Mouse (Mus musculus) testis, postnatal 10 days (tissue): Measurements from ENCODE around the gene Slc12a3.

Experiments used
- DNase-seq: peaks from one replicate; pipeline ENCODE4 v3.0.0; 2021; ENCODE audit warnings: low spot score

Slc12a3 gene

DNA sequence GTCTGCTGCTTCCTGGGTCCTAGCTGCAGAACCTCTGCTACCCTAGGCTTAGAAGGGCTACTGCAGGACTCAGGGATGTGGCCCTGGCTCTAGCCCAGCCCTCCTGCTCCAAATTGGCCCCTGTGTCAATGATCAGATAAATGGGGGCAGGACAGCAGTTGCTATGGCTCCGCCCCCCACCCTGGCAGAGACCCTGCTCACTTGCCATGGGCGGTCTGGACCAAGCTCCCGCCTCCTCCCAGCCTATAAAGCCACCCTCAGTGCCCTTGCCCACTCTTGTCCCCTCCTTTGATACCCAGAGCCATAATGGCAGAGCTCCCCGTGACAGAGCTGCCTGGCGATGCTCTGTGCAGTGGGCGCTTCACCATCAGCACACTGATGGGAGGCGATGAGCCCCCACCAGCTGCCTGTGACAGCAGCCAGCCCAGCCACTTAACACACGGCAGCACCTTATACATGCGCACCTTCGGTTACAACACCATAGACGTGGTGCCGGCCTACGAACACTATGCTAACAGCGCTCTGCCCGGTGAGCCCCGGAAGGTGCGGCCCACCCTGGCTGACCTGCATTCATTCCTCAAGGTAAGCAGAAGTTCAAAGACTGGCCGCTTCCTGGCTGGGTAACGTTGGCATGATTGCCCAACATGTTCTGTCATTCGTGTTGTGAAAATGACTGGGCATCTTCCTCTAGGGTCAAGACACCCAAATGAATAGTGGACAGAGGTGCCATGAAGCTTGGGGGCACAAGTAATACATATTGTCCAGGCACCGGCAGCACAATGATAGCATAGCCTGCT, at the start of gene Slc12a3:
Slc12a3 (plus strand) TSS at position 270 of the 797 bp plus-strand sequence.
- no peak for DNase-seq

DNA sequence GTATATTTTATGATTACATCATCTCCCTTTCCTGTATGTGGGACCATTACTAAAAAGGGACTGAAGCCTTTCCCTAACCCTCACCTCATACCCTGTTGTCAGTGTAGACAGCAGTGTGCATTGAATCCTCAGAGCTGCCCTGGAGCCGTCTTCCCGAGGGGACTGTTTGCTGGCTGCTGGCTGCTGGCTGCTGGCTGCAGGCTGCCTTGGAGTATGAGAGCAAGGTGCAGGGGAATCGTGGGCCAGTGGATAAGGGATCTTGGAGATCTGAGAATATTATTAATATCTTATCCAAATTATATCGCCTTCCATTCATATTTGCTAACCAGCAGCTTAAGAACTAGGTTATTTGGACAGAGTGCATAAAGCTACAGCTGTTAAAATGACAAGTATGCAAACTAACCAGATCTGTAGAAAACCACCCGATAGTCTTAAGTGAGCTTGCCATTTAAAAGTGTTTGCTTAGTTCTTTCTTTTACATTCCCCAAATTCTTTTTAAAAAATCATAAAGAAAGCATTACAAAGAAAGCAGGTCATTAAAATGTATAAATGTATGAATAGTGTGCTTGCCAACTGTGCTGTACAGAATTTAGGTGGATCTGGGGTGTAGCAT, 48.9 kb upstream of the Slc12a3 start:
- DNase-seq = no peak

DNA sequence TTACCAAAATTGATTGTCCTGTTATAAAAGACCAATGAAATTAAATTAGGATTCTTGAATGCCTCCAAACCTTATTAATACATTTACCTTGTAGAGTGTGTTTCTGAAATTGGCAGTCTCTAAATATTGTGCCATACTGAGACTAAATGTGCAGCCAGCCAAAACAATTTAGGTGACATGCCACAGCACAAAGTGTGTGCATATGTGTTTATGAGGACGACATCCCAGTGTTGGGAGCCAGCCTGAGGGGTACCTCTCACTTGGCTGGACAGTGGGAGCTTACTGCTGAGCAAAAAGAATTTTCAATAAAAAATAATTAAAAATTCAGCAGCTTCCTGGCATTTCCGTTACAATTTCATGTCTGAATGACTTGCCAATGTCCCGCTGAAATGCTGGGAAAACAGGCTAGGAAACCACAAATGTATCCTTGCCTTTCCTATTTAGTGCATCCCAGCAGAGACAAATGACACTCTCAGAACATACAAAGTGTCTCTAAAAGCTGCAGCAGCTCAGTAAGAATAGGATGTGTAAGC, 46.5 kb upstream of the Slc12a3 start:
- no peak for DNase-seq

DNA sequence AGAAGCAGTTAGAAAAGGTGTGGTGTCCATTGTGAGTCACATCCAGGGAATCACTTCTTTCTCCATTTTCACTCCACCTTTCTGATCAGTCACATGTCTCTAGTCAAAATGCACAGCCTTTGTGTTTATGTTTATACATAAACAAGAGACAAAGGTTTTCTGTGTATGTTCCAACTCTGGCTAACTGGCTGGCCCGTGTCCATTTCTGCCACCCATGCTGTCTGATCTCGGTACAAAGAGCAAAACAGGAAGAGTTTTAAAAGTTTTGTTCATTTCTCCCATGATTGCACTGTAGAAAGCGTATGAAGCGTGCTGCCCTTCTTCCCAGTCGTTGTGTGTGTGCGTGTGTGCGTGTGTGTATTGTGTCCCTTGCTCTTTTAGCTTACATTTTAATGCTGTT, 44.8 kb upstream of the Slc12a3 start:
- DNase-seq = no peak

DNA sequence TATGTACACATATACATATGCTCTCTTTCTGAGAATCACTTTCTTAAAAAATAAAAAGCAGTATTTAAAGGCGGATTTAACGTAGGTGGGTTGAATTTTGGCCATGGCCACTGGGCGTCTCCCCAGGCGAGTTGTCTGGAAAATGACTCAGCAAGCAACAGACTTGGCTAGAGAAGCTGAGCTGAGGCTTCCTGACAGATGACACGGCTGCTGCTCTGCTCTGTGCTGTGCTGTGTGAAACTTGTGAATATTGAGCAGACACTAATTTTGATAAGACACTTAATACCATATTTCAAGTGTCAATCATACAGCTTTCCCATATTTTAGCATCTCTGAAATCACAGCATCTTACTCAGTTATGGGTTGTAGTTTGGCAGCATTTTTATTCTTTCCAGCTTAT, 38.4 kb upstream of the Slc12a3 start:
- no peak for DNase-seq

DNA sequence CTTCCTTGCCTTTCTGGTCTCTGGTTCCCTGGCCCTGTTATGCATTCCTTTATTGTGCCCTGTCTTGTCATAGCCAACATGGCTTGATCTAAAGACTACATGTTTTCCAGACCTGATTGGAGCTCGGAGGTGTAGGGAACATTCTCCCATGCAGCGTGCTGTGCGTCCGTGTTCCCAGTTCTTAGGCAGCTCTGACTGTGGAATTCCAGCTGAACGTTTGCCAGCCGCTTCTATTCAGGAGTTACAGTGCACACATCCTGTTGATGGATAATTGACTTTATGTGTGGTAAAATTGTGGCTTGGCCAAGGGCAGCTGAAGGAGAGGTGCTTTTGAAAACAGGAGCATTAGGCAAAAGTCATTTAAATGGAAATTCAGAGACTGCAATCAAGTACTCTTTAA, 36.9 kb upstream of the Slc12a3 start:
- DNase-seq = no peak

DNA sequence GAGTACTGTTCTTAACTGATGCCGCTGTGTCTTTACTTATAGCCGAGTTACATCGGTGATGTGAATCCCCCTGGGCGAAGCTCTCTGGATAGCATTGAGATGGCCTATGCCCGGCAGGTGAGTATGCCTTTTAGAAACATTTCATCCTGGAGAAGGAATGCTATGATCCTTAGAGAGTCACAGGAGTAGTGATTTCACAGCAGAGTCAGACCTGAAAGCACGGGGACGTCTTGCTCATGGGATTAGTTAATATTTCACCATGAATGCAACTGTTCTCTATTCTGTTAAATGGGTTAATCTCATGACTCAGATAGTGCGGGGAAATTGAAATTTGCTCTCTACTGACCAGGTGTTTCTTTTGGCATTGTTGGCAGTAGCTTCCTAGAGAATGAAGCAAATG, 36.4 kb upstream of the Slc12a3 start:
- no peak for DNase-seq

DNA sequence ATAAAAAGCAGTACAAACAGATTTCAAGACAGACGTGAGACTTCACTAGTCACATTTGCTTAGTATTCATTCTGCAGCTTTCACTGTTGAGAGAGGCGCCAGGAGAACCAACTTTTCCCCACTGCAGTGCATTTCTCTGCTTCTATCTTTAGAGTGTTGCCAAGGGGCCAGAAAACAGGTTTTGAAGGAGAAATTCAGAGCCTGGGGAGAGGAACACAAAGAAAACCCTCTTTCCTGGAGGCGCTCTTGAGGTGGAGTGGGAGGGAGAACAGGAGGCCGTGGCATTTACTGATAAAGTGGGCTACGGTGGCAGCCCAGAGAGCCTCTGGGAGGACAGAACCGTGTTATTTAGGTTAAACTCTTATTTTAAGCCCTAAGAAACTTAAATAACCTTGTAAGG, 33.3 kb upstream of the Slc12a3 start:
- DNase-seq = no peak

DNA sequence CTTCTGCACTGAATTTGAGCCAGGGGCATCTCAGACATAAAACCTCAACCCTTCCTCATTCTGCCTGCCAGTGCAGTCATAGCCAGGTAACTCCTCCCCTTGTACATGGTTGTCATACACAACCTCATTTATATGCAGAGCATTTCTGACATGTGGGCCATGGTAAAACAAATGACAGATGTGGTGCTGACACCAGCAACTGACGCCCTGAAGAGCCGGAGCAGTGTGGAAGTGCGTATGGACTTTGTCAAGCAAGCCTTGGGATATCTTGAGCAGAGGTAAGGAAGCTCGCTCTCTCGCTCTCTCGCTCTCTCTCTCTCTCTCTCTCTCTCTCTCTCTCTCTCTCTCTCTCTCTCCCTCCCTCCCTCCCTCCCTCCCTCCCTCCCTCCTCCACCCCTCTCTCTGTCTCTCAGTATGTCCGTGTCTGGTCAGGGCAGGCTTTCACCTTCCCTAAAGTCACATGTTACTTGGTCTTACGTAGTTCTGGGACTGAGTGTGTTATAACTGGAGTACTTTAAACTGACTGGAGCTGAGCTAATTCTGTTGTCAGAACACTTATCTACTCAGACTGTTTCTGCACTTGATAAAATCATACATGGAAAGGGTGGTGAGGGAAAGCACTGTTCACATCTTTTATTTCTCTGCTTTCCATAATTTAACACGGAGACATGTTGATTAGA, 32.5 kb upstream of the Slc12a3 start:
- no peak for DNase-seq

DNA sequence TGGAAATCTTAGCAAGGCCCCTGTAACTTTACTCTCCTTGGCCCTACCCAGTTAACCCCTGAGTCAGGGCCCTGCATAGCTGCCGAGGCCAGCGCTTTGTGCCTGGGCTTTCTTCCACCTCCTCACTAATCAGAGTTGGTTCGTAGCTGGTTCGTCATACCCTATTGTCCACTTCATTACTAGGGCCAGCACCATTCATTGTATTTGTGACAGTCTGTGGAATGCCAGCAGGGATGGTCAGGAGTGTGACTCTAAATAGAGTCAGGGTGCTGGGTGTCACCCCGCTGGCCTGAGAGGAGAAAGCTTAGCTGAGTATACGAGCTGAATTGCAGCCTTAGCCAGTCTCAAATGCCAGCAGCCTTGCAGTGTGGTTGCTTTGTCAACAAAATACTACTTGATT, 31.9 kb upstream of the Slc12a3 start:
- DNase-seq = no peak

DNA sequence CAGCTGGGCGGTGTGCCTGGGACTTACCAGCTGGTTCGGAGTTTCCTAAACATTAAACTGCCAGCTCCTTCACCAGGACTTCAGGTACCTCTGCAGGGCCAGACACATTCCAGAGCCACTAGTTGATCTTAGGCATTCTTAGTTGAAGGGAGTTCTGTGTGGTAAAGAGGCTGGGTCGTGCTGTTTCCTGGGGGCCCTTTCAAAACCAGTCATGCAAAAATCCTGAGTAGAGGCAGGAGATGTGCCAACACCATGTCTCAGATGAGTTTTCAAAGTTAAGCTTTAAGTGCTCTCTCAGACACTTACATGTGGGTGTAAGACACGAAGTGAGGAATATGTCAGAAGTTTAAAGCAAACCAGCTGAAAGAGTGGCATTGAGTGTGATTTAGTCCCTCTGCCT, 28.2 kb upstream of the Slc12a3 start:
- DNase-seq = no peak

DNA sequence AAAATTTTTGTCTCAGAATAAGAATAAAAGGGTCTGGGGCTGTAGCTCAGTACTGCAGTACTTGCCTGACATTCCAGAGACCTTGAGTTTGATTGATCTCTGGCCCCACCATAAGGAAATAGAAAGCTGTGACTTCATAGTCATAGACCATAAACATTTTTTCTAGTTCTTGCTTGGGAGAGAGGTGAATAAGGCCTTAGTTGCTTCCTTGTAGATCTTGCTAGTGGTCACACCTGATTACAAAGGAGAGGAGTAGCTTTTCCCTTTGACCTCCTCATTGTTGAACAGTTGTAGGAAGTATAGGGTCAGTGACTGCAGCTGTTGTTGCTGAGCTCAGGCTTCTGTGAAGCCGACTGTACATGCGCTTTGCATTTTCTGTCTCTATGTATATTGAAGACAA, 24.6 kb upstream of the Slc12a3 start:
- DNase-seq = no peak

DNA sequence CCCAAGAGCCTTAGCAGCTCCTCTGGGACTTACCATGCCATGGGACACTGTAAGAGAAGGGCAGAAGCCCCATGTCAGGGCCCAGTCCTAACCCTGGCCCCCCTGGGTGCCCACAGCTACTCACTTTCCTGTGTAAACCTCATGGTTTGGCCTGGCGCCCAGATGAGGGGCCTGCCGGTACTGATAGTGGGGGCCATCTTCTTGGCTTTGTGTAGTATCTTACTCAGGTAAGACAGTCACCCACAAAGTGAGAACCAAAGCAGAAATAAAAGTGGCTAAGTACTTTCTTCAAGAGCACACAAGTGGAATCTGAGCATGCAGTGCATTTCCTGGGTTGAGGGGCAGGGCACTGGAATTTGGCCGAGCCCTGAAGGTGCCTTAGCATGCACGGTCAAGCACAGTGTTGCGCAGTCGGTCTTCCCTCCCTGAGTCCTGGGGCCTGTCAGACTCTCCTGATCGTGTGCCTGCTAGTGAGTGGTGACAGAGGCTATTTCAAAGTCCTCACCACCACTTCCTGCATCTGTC, 21.9 kb upstream of the Slc12a3 start:
- peak; percentile 60 for DNase-seq

DNA sequence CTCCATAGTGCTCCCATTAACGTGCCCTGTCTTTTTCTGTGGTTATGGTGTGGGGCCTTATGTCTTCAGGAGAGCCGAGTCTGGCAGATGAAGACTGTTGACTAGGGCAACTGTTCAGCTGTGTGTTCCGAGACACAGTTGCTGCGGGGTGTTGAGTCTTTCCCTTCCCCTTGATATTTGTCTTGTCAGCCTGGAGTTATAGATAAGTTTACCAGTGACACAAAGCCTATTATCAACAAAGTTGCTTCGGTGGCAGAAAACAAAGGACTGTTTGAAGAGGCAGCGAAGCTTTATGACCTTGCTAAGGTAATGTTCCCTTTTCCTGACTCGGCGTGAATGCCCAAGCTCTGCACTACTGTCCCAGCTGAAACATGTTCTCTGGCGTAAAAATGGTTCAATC, 21.3 kb upstream of the Slc12a3 start:
- no peak for DNase-seq

DNA sequence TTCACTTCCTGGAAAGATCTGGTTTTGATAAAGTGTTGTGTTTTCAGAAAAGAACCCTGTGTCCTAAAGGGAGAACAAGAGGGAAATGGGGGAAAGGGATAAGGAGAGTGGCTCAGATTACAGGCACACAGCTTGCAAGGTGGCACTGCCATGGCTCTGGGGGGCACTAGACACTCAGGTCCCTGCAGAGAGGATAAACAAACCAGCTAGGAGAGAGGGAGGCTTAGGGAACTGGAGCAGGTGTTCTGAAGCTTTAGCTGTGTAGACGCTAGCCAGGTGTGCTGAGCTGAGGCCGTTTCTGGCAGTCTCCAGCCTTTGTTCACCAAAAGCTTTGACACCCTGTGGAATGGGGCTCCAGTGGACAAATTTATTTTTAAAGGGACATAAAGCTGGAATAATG, 14.9 kb upstream of the Slc12a3 start:
- DNase-seq = no peak

DNA sequence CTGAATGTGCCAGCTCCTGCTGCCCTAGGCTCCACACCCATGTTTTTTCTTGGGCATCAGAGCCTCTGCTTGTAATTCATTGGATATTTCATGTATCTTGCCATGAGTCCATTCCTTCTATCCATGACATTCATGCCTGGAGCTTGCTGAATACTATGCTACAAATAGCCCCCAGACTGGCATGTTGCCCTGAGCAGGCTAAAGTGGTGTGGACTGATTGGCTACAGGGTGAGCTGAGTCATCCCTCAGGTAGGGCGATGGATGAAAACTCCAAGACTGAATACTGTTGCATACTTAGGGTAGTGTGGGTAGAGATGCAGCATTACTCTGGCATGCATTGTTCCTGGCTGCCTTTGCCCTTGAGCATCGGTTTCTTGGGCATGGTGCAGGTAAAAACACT, 11.8 kb upstream of the Slc12a3 start:
- DNase-seq = no peak

DNA sequence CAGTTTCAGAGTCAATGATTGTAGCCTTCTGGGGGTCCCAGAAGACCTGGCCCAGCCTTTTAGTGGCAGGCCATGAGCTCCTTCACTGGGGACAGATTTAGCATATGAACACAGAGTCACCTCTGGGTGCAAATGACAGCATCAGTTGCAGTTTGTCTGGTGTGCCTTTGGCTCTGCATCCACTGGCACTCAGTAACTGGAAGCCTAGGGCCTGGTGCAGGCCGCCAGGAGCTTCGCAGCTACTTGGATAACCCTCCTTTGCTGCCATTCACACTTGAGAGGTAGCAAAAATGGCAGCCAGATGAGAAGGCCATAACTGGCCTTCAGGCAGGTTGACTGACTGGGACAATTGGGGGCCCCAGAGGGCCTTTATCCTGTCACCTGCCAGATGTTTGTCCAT, 11.3 kb upstream of the Slc12a3 start:
- DNase-seq = no peak

DNA sequence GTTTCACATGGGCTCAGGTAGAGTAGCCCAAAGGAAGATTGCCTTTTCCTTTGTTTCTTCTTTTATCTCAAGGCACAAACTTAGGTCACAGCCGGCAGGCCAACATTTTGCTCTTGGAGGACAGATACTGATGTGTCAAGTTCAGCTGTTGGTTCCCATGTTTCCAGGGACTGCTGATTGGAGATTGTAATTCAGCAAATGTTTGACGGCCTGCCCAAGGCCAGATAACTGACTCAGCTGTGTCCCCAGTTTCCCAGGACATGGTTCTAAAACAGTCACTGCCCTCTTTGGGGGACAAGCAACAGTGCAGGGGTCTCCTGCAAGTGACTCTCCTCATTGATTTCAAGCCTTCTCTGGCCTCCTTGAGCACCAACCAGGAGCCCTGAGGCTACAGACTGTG, 9.0 kb upstream of the Slc12a3 start:
- no peak for DNase-seq

DNA sequence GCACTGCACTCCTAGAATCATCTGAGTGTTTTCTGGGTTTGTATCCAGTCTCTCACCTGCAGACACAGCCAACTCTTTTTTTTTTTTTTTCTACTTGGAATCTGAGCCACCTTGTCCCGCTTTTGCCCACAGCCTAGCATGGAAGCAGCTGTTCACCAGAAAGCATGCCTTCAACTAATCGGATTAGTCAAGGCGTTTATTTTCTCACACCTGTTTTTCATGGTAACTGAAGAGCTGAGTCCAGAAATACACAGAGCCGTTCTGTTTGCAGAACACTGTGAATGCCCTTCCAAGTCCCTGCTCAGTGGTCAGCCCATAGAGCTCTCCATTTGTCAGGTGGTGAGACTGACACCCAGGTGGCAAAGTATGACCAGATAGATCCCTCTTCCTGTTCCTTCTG, 6.9 kb upstream of the Slc12a3 start:
- no peak for DNase-seq

DNA sequence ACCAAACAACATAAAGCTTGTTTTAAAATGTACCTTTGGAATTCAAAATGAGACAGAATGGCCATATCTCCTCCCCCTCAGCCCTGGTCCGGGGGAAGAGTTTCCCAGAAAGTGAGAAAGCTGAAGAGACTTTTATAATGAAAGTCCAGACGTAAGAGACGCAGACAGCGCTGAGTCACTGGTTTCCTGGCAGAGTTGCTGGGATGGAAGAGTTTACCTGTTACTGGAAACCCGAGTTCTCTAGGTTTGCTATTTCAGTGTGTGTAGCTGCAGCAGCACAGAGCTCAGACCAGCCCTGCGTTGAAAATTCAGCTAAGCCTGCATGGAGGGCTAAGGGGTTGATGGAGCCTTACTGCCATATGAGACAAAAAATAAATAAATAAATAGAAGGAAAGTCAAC, 6.0 kb upstream of the Slc12a3 start:
- no peak for DNase-seq

DNA sequence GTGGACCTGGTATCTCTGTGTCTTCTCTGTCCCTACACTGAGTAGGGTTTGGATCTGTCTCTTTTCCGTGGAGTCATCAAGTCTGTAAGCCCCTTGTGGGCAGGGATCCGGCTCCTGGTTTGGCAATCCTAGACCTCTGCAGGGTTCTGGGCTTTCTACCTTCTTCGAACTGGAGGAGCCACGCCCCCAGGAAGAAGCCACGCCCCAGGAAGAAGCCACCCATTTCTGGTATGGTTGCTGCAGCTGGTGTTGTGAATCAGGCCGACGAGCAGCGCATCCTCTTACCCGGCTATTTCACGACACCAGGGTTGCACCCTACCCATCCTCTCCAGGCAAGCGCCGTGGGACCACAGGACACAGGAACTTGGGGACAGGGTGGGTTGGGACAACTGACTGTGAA, 4.9 kb upstream of the Slc12a3 start:
- no peak for DNase-seq

DNA sequence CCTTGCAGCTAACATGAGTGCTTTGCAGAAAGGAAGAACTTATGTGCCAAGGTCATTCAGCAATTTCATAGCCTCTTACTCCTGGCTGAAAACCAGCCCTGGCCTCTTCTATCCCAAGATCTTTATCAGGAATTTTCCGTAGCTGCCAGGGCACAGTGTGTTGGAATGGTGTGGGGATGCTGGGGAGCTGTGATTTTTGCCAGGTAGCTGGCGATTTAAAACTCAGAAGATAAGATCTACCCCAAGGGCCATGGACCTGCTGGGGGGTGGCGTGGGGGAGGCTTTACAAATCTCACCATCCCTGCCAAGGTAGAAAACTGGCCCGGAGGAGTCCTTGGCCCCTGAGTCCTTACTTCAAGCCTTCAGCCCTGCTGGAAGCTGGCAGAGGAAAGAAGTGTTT, 3.0 kb upstream of the Slc12a3 start:
- DNase-seq = no peak

DNA sequence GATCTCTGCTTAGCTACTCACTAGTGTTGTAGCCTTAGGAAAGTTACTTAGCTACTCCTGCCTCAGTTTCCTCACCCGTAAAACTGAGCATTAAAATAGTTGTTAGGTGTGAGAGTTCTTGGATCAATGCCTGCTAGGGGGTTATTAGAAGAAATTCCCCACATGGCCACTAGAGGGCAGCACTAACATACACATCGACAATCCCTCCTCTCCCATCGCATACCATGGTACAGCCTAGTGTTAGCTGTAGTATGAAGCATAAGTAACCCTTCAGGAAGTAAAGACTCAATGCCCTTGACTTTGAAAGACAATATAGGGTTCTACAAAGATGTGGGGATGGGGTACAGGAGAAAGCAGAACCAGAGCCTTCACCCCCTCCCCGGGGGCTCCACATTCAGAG, 1.7 kb downstream of the Slc12a3 start:
- peak; percentile 61 for DNase-seq
